Mouse (Mus musculus) spleen, adult 2 months (tissue): Measurements from ENCODE around the gene Arid1b. TPM values are rescaled to one million over a fixed set of nuclear protein-coding genes. Genes with fewer than 3 reads are reported as not detected.

Experiments
- DNase-seq, 2 experiments: peaks; one replicate each; pipeline versions ENCODE4 v3.0.0 to v3.0.0-alpha.2; 2012 to 2021; ENCODE audit warnings: low spot score in 2 of 2, low read depth in 1 of 2
- H3K27ac ChIP-seq: fragments of 200-500 bp; 2 replicates; pipeline ENCODE4 v1.5.1; 2012; ENCODE audit warnings: low read length, inconsistent platforms; ENCODE audit not compliant: insufficient read depth
- H3K27me3 ChIP-seq: fragments of 200-500 bp; 2 replicates; pipeline ENCODE4 v1.6.1; 2012; ENCODE audit warnings: mild to moderate bottlenecking, moderate library complexity, low read length, inconsistent platforms; ENCODE audit not compliant: control insufficient read depth, insufficient read depth
- H3K36me3 ChIP-seq: fragments of 200-500 bp; 2 replicates; pipeline ENCODE4 v1.6.1; 2012; ENCODE audit warnings: mild to moderate bottlenecking, low read length, inconsistent platforms; ENCODE audit not compliant: control insufficient read depth, insufficient read depth
- H3K4me1 ChIP-seq: fragments of 200-500 bp; 2 replicates; pipeline ENCODE4 v1.6.1; 2011; ENCODE audit warnings: inconsistent platforms; ENCODE audit not compliant: control insufficient read depth, insufficient read depth, insufficient read length
- H3K4me3 ChIP-seq: fragments of 200-500 bp; 2 replicates; pipeline ENCODE4 v1.5.1; 2011; ENCODE audit warnings: mild to moderate bottlenecking, inconsistent platforms; ENCODE audit not compliant: insufficient read depth, insufficient read length; ENCODE audit errors: extremely low read depth
- CTCF ChIP-seq: fragments of 200-500 bp; IDR thresholded peaks from 2 replicates; pipeline ENCODE4 v1.5.1; 2011; ENCODE audit warnings: mild to moderate bottlenecking, inconsistent platforms; ENCODE audit not compliant: insufficient read depth, insufficient read length, insufficient replicate concordance; ENCODE audit errors: extremely low read depth
- POLR2A ChIP-seq: fragments of 200-500 bp; IDR thresholded peaks from 2 replicates; pipeline ENCODE4 v1.6.1; 2011; ENCODE audit warnings: low read depth, low read length, inconsistent platforms
- WGBS: fragments of 180-500 bp; shearing (Covaris S2); methylation state at CpG from one replicate; pipeline ENCODE4 v1.1.7; 2018; 5-methylcytosine and 5-hydroxymethylcytosine counted together
- polyA plus RNA-seq: library from polyadenylated mRNA; depleted of rRNA; stranded (reverse); fragments of >200 nt; gene quantifications from 2 replicates; pipeline ENCODE4 v1.2.3, GENCODE M21; 2012

Gene Arid1b
- polyA plus RNA-seq, 1 experiment: 53.5 TPM

- Histone ChIP-seq H3K4me3 (no peak overlapping the region), H3K27ac (no peak overlapping the region), H3K36me3 (peaks cover 4% of the 10 kb centered on the region; the same call in 1 of the 2 replicates), H3K27me3 (no peaks in the 10 kb centered on the region), H3K4me1 (no peaks in the 10 kb centered on the region)
- no peak for TF ChIP-seq CTCF
- no peak for DNase-seq
- 75% methylated on average over 2 of the region's 2 CpGs for WGBS
Observed at GRCm38 (mm10) chr17:5255618-5255933, 261.4 kb downstream of the Arid1b start.

- DNase-seq: no peak
- H3K4me1 ChIP-seq: no peaks in the 10 kb centered on the region
- no peak overlapping the region for H3K4me3 ChIP-seq
- no peak overlapping the region for H3K27ac ChIP-seq
- H3K36me3 ChIP-seq: 0 out of 2 replicates have a peak, but pooled peaks cover 1% of the 10 kb centered on the region
- no peak for TF ChIP-seq CTCF
- no peak for TF ChIP-seq POLR2A
- WGBS: 87% methylated on average over 9 of the region's 9 CpGs
- no peaks in the 10 kb centered on the region for H3K27me3 ChIP-seq
Observed at GRCm38 (mm10) chr17:5258978-5259377, 264.8 kb downstream of the Arid1b start.

GRCm38 (mm10) chr17:5261131-5261651, 267.1 kb downstream of the Arid1b start:
- TF ChIP-seq CTCF (no peak), POLR2A (no peak)
- 75% methylated on average over 8 of the region's 8 CpGs for WGBS
- no peak overlapping the region for H3K27ac ChIP-seq
- no peak for DNase-seq
- peaks cover 5% of the 10 kb centered on the region for H3K36me3 ChIP-seq
- H3K4me3 ChIP-seq: no peak overlapping the region
- no peaks in the 10 kb centered on the region for H3K27me3 ChIP-seq
- no peaks in the 10 kb centered on the region for H3K4me1 ChIP-seq

- WGBS: 90% methylated on average over 22 of the region's 22 CpGs
- no peak overlapping the region for H3K27ac ChIP-seq
- no peak for DNase-seq
- H3K4me1 ChIP-seq: no peaks in the 10 kb centered on the region
- TF ChIP-seq CTCF (no peak), POLR2A (no peak)
- peaks cover 4% of the 10 kb centered on the region for H3K36me3 ChIP-seq
- no peaks in the 10 kb centered on the region for H3K27me3 ChIP-seq
- H3K4me3 ChIP-seq: no peak overlapping the region
Observed at GRCm38 (mm10) chr17:5261874-5262605, 267.9 kb downstream of the Arid1b start.

GRCm38 (mm10) chr17:5262788-5263187, 268.7 kb downstream of the Arid1b start:
- TF ChIP-seq CTCF: no peak
- TF ChIP-seq POLR2A: no peak
- WGBS: 74% methylated on average over 4 of the region's 4 CpGs
- Histone ChIP-seq H3K27ac (no peak overlapping the region), H3K4me3 (no peak overlapping the region), H3K27me3 (no peaks in the 10 kb centered on the region), H3K36me3 (peaks cover 4% of the 10 kb centered on the region), H3K4me1 (no peaks in the 10 kb centered on the region)
- DNase-seq: no peak

GRCm38 (mm10) chr17:5264783-5265182, 270.7 kb downstream of the Arid1b start:
- H3K36me3 ChIP-seq: peaks cover 9% of the 10 kb centered on the region
- H3K27me3 ChIP-seq: no peaks in the 10 kb centered on the region
- no peak overlapping the region for H3K4me3 ChIP-seq
- TF ChIP-seq POLR2A: no peak
- TF ChIP-seq CTCF: no peak
- no peak for DNase-seq
- 68% methylated on average over 3 of the region's 3 CpGs for WGBS
- no peaks in the 10 kb centered on the region for H3K4me1 ChIP-seq
- H3K27ac ChIP-seq: no peak overlapping the region

GRCm38 (mm10) chr17:5265615-5266014, 271.5 kb downstream of the Arid1b start:
- TF ChIP-seq CTCF (no peak), POLR2A (no peak)
- Histone ChIP-seq H3K4me1 (no peaks in the 10 kb centered on the region), H3K27ac (no peak overlapping the region), H3K27me3 (no peaks in the 10 kb centered on the region), H3K4me3 (no peak overlapping the region), H3K36me3 (peaks cover 11% of the 10 kb centered on the region)
- WGBS: 87% methylated on average over 6 of the region's 6 CpGs
- DNase-seq: no peak
